Mouse (Mus musculus) frontal cortex, postnatal 10 days (tissue): Measurements from ENCODE around the gene Ceacam9.

Source experiments
- DNase-seq, 2 experiments: peaks; one replicate each; pipeline ENCODE4 v3.0.0; 2022; ENCODE audit warnings: low spot score in 2 of 2, mixed read lengths in 1 of 2

Ceacam9 gene

GRCm38 (mm10) chr7:16739056-16739604, 17.4 kb downstream of the Ceacam9 start:
- DNase-seq = no peak

DNA sequence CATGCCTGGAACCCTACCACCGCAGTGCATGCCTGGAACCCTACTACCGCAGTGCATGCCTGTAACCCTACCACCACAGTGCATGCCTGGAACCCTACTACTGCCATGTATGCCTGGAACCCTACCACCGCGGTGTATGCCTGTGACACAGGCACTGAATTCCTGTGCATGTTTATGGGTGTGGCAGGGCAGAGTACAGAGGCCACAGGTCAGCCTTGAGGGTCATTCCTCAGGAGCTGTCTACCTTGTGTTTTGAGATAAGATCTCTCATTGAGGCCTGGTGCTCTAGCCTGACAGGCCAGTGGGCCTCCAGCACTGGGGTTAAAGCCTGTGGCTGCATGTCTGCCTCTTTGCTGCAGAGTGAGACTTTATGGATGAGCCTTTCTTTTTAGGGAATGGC, 23.6 kb downstream of the Ceacam9 start:
- no peak for DNase-seq

DNA sequence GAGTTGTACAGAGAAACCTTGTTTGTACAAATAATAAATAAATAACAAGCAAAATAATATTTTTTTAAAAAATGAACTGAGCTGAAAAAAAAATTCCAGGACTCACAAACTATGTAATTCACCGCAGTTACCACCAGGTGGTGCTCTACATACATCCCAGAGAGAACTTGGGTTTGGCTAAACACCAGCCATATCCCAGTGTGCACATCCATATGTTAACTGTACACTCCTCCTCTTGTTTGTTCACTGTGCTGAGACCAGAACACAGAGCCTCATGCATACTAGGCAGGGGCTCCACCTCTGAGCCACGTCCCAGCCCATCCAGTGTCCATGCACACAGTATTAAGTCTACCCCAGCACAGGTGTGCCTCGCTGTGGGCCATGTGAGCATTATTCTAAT, 24.4 kb downstream of the Ceacam9 start:
- no peak for DNase-seq

DNA sequence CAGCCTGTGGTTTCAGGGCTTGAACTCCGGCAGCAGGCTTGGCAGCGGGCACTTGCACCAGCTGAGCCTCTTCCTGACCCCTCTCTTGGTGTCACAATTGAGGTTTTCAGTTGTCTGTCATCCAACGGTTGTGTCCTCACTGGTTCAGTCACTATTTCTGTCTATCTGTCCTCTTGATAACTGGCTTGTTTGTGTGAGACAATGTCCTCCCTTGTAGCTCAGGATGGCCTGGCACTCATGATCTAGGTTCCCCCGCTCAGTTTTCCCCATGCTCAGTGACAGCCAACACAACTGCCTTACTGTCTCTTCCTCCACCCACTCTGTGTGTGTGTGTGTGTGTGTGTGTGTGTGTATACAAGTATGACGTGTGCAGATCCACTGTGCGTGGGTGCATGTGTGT, 25.9 kb downstream of the Ceacam9 start:
- no peak for DNase-seq

DNA sequence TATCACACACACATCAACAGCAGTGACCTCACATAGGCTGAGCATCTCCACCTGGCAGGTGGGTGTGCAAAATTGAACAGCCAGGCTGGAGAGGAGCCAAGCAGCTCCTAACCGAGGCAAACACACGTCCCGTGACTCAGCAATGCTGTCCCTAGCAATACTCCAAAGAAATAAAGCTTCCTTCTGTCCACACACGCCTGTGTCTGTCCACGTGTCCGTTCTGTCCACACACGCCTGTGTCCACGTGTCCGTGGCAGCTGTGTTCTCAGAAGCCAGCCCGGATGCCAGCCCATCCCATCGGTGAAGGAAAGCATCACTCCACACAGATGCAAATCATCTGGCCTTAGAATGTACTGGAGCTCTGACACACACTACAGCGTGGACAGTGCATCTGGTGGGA, 30.3 kb downstream of the Ceacam9 start:
- DNase-seq = no peak

- DNase-seq = no peak
Measured at GRCm38 (mm10) chr7:16755362-16756017, 33.8 kb downstream of the Ceacam9 start.

DNA sequence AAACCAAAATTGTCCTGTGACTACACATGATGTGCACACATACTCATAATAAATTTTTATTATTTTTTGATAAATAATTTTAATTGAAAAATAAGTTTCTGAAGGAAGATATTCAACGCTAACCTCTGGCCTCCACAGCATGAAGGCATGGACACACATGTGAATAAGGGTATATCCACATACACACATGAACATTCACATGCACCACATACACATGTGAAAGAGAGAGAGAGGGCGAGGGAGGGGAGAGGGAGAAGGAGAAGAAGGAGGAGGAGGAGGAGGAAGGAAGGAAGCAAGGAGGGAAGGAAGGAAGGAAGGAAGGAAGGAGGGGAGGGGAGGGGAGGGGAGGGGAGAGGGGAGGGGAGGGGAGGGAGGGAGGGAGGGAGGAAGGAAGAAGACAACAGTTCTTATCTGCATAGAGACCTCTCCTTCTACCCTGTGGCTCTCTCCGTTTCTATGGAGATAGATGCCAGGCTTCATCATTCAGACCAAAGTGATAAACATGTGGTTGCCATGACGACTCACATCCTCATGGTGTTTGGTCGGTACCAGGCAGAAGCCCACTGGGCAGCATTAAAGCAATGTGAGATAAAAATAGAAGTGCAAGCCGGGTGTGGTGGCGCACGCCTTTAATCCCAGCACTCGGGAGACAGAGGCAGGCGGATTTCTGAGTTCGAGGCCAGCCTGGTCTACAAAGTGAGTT, 37.3 kb downstream of the Ceacam9 start:
- no peak for DNase-seq

DNA sequence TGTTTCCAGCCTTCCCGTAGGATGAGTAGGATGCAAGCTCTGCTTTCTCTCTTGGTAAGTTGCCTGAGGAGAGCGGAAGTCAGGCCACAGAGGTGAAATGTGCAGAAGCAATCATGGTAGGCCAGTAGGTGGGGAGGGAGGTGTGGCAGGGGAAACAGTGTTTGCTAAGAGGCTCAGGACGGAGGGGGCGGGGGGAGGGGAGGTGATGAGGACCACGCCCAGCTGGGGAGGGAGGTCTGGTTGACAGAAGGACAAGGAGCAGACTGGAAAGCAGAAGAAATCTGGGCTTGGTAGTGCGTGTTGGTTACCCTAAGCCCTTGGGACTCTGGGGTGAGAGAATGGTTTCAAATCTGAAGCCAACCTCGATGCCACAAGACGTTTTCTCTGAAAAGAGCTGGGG, 38.6 kb downstream of the Ceacam9 start:
- DNase-seq = no peak

- DNase-seq = no peak
Measured at GRCm38 (mm10) chr7:16761005-16761481, 39.3 kb downstream of the Ceacam9 start.

DNA sequence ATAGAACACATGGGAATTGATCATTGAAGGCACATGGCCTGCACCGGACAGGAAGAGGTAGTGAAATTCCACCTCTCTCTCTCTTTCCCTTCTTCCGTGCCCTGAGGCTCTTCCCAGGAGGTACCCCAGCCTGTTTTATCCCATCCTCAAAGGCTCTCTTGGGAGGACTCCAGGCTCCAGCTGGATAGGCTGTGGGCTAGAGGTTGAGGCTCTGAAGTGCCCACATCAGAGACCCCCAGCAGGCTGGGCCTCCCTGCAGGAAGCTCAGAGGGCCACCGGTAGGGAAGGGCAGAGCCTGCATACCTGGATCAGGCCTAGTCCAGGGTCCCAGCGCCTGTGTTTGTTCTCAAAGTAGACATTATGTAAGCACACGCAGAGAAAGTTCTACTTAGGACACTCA, 39.9 kb downstream of the Ceacam9 start:
- no peak for DNase-seq

DNA sequence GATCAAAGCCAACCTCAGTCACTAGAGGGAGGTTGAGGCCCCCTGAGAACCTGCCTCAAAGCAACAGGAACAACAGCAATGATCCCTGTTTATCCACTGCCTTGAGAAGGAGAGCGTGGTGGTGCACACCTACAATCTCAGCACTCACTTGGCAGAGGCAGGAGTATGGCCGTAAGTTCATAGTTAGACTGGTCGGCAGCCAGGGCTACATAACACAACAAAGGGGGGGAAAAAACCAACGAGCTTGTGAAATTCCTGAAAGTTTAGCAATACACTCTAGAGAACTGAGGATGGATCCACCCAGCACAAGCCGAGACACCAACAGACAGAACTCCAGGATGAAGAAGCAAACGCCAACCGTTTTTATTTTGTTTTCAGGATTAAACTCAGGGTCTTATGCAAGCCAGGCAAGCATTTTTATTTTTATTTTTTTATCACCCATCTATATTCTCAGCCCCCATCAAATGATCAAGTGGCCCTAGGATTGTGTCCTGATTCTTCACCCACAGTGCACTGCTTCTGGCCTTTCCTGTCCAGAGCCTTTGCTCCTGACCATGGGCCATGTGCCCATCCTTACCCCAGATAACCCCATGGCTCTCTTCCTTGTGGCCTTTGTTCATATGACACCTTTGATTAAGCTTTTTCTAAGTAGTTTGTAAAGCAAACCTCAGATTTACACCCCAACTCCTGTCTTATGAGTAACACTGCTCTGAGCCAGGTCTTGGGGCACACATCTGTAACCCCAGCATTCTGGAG, 41.9 kb downstream of the Ceacam9 start:
- no peak for DNase-seq

- no peak for DNase-seq
Measured at GRCm38 (mm10) chr7:16766443-16766842, 44.7 kb downstream of the Ceacam9 start.
